Mouse (Mus musculus) MEL-GATA-1-ER (cell line): ENCODE measurements around the gene Pbp2.

Experiments used
- DNase-seq: peaks from one replicate; pipeline ENCODE4 v3.0.0-alpha.2; 2012; ENCODE audit warnings: low read depth; ENCODE audit errors: extremely low read depth

Pbp2 gene

GRCm38 (mm10) chr6:135310305-135310704, at the start of gene Pbp2:
Pbp2 (minus strand) TSS chr6:135310405.
- DNase-seq, result no peak

- DNase-seq, result no peak
Observed at GRCm38 (mm10) chr6:135354953-135355352, 44.7 kb upstream of the Pbp2 start.

- no peak for DNase-seq
Observed at GRCm38 (mm10) chr6:135352537-135352936, 42.3 kb upstream of the Pbp2 start.

GRCm38 (mm10) chr6:135351638-135352302, 41.6 kb upstream of the Pbp2 start:
- no peak for DNase-seq

- DNase-seq, result no peak
Observed at GRCm38 (mm10) chr6:135341076-135341378, 30.8 kb upstream of the Pbp2 start.

- DNase-seq, result no peak
Observed at GRCm38 (mm10) chr6:135340355-135341075, 30.3 kb upstream of the Pbp2 start.

GRCm38 (mm10) chr6:135336376-135336775, 26.2 kb upstream of the Pbp2 start:
- no peak for DNase-seq

- DNase-seq, result no peak
Observed at GRCm38 (mm10) chr6:135333994-135334651, 23.9 kb upstream of the Pbp2 start.

- no peak for DNase-seq
Observed at GRCm38 (mm10) chr6:135332737-135333281, 22.6 kb upstream of the Pbp2 start.

GRCm38 (mm10) chr6:135331916-135332315, 21.7 kb upstream of the Pbp2 start:
- no peak for DNase-seq

GRCm38 (mm10) chr6:135326847-135327246, 16.6 kb upstream of the Pbp2 start:
- no peak for DNase-seq

GRCm38 (mm10) chr6:135324686-135325300, 14.6 kb upstream of the Pbp2 start:
- no peak for DNase-seq

- no peak for DNase-seq
Observed at GRCm38 (mm10) chr6:135324111-135324510, 13.9 kb upstream of the Pbp2 start.

GRCm38 (mm10) chr6:135323311-135323982, 13.2 kb upstream of the Pbp2 start:
- no peak for DNase-seq

GRCm38 (mm10) chr6:135322749-135323148, 12.5 kb upstream of the Pbp2 start:
- no peak for DNase-seq

GRCm38 (mm10) chr6:135319431-135319933, 9.3 kb upstream of the Pbp2 start:
- no peak for DNase-seq

GRCm38 (mm10) chr6:135316141-135316540, 5.9 kb upstream of the Pbp2 start:
- DNase-seq, result no peak

GRCm38 (mm10) chr6:135313981-135314380, 3.8 kb upstream of the Pbp2 start:
- DNase-seq, result no peak

GRCm38 (mm10) chr6:135312038-135312437, 1.8 kb upstream of the Pbp2 start:
- DNase-seq, result no peak

GRCm38 (mm10) chr6:135304576-135305260, 5.5 kb downstream of the Pbp2 start:
- no peak for DNase-seq
